Mouse (Mus musculus) spleen, adult 2 months (tissue): ENCODE measurements around the gene Otulinl.

Source experiments
- CTCF ChIP-seq: fragments of 200-500 bp; IDR thresholded peaks from 2 replicates; pipeline ENCODE4 v1.5.1; 2011; ENCODE audit warnings: mild to moderate bottlenecking, inconsistent platforms; ENCODE audit not compliant: insufficient read depth, insufficient read length, insufficient replicate concordance; ENCODE audit errors: extremely low read depth
- POLR2A ChIP-seq: fragments of 200-500 bp; IDR thresholded peaks from 2 replicates; pipeline ENCODE4 v1.6.1; 2011; ENCODE audit warnings: low read depth, low read length, inconsistent platforms

DNA sequence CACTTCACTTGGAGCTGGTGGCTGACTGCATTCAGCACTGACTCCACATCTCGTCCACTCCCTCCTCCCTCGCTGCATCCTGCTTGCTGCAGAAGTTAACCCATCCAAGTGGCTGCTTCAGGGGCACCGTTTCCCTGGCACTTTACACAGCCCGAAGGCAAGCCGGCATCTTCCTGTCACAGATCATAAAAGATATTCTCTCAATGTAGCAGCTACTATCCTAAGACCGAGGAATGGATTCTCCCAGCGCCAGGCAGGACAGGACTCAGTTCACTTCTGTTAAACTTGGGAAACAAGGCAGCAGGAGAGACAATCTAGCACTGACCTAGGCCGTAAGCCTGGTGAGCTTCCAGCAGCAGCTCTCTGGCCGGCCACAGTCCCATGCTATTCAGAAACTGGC, 5.2 kb downstream of the Otulinl start:
- TF ChIP-seq POLR2A: no peak
- TF ChIP-seq CTCF: no peak
